Mouse (Mus musculus) activated CD4-positive, CD25-positive, alpha-beta regulatory T cell, adult 4 months (primary cell): ENCODE data around the gene AU022252. TPM values are rescaled to one million over a fixed set of nuclear protein-coding genes. Genes with fewer than 3 reads are reported as not detected.

Source experiments
- ATAC-seq: one replicate; pipeline ENCODE4 v1.8.0; 2017
- polyA plus RNA-seq, 2 experiments: library from polyadenylated mRNA; unstranded; fragments of 100-300 nt; shearing (Covaris generic); gene quantifications; one replicate each; pipeline ENCODE4 v1.2.1; 2017

AU022252 gene
- polyA plus RNA-seq, 2 experiments from 2014 or later = 8.0 to 9.2 TPM

- ATAC-seq = no peak
Observed at GRCm38 (mm10) chr4:119188060-119188785, 44.3 kb downstream of the AU022252 start.

GRCm38 (mm10) chr4:119185771-119186170 lies 46.7 kb downstream of the AU022252 start:
- ATAC-seq = no peak

- no peak for ATAC-seq
Observed at GRCm38 (mm10) chr4:119183525-119183924, 49.0 kb downstream of the AU022252 start.

GRCm38 (mm10) chr4:119181456-119181855 lies 51.1 kb downstream of the AU022252 start:
- ATAC-seq = no peak

- ATAC-seq = no peak
Observed at GRCm38 (mm10) chr4:119180133-119180707, 52.3 kb downstream of the AU022252 start.

- no peak for ATAC-seq
Observed at GRCm38 (mm10) chr4:119178331-119178730, 54.2 kb downstream of the AU022252 start.

- no peak for ATAC-seq
Observed at GRCm38 (mm10) chr4:119177702-119178101, 54.8 kb downstream of the AU022252 start.

GRCm38 (mm10) chr4:119173851-119174453 lies 58.6 kb downstream of the AU022252 start, which contains the start of gene Zfp691:
TSS of gene Zfp691 (minus strand) at chr4:119174195.
- peak; percentile 100 for ATAC-seq

GRCm38 (mm10) chr4:119172919-119173650 lies 59.4 kb downstream of the AU022252 start:
- no peak for ATAC-seq

GRCm38 (mm10) chr4:119167663-119168062 lies 64.8 kb downstream of the AU022252 start:
- ATAC-seq = peak; percentile 88

- no peak for ATAC-seq
Observed at GRCm38 (mm10) chr4:119167068-119167467, 65.4 kb downstream of the AU022252 start.

GRCm38 (mm10) chr4:119165916-119166315 lies 66.6 kb downstream of the AU022252 start:
- ATAC-seq = no peak

- ATAC-seq = no peak
Observed at GRCm38 (mm10) chr4:119162990-119163389, 69.5 kb downstream of the AU022252 start.

GRCm38 (mm10) chr4:119161358-119161757 lies 71.2 kb downstream of the AU022252 start:
- ATAC-seq = no peak

- ATAC-seq = no peak
Observed at GRCm38 (mm10) chr4:119157891-119158290, 74.6 kb downstream of the AU022252 start.

- no peak for ATAC-seq
Observed at GRCm38 (mm10) chr4:119157186-119157585, 75.3 kb downstream of the AU022252 start.

Other genes with a start within 250 kb of the AU022252 start
- gene Slc2a1, start 124.0 kb downstream of the AU022252 start, polyA plus RNA-seq = 10 to 100 TPM; 27.6 to 29.1 TPM
- gene Zfp691, start 58.5 kb downstream of the AU022252 start, polyA plus RNA-seq = 1 to 10 TPM; 4.6 to 5.9 TPM
- 1 to 10 TPM in 1 of 2 experiments, not detected in 1; 1.1 TPM for gene Ermap, start 42.7 kb downstream of the AU022252 start, polyA plus RNA-seq
- gene Svbp, start 37.4 kb downstream of the AU022252 start, polyA plus RNA-seq = 10 to 100 TPM; 63.6 to 67.8 TPM
- under 1 TPM in 1 of 2 experiments, not detected in 1; 0.26 TPM for gene Tmem269, start 14.5 kb downstream of the AU022252 start, polyA plus RNA-seq
- 1 to 10 TPM; 1.1 to 1.6 TPM for gene P3h1, start 203 bp upstream of the AU022252 start, polyA plus RNA-seq
- not detected for gene Cldn19, start 22.7 kb upstream of the AU022252 start, polyA plus RNA-seq
- 100 to 1,000 TPM; 172 to 180 TPM for gene Ybx1, start 61.9 kb upstream of the AU022252 start, polyA plus RNA-seq
- gene Ppih, start 87.8 kb upstream of the AU022252 start, polyA plus RNA-seq = 10 to 100 TPM; 38.7 to 42.8 TPM
- gene Ccdc30, start 182.8 kb upstream of the AU022252 start, polyA plus RNA-seq = 1 to 10 TPM; 4.9 to 8.4 TPM
- gene Ppcs, start 189.7 kb upstream of the AU022252 start, polyA plus RNA-seq = 10 to 100 TPM; 57.1 to 59.9 TPM
- not detected for gene Zmynd12, start 190.1 kb upstream of the AU022252 start, polyA plus RNA-seq